Mouse (Mus musculus) limb, embryonic 11.5 days (tissue): ENCODE data around the gene Sh3rf3. TPM values are rescaled to one million over a fixed set of nuclear protein-coding genes. Genes with fewer than 3 reads are reported as not detected.
A peak's percentile ranks its signal among the peaks of the same experiment; 100 is the strongest.

Experiments used
- ATAC-seq: fragments of 200-750 bp; cut with Nextera tagmentation; 2 replicates; pipeline ENCODE4 v1.8.0; 2017; ENCODE audit warnings: low read depth; ENCODE audit not compliant: insufficient number of reproducible peaks, low FRiP score, low TSS enrichment
- DNase-seq: peaks from one replicate; pipeline ENCODE4 v3.0.0-alpha.2; 2015; ENCODE audit warnings: low spot score
- H3K27ac ChIP-seq: fragments of 300-500 bp; sonication (generic); replicated peaks from 2 replicates; pipeline ENCODE4 v1.5.1; 2014; ENCODE audit warnings: low read depth, mild to moderate bottlenecking, low read length
- H3K27me3 ChIP-seq: fragments of 300-500 bp; sonication (generic); 2 replicates; pipeline ENCODE4 v1.6.1; 2014; ENCODE audit warnings: mild to moderate bottlenecking, low read length, mixed read lengths; ENCODE audit not compliant: control insufficient read depth, insufficient read depth
- H3K36me3 ChIP-seq: fragments of 300-500 bp; sonication (generic); 2 replicates; pipeline ENCODE4 v1.6.1; 2014; ENCODE audit warnings: mild to moderate bottlenecking, low read length, moderate library complexity, mixed read lengths; ENCODE audit not compliant: control insufficient read depth, insufficient read depth
- H3K4me1 ChIP-seq: fragments of 300-500 bp; sonication (generic); 2 replicates; pipeline ENCODE4 v1.6.1; 2014; ENCODE audit warnings: low read length, mixed read lengths; ENCODE audit not compliant: control insufficient read depth, insufficient read depth
- H3K4me2 ChIP-seq: fragments of 300-500 bp; sonication (generic); 2 replicates; pipeline ENCODE4 v1.6.1; 2014; ENCODE audit warnings: low read depth, mild to moderate bottlenecking, moderate library complexity; ENCODE audit not compliant: severe bottlenecking
- H3K4me3 ChIP-seq: fragments of 300-500 bp; sonication (generic); 2 replicates; pipeline ENCODE4 v1.5.1; 2014; ENCODE audit warnings: low read depth, low read length
- H3K9ac ChIP-seq: fragments of 300-500 bp; sonication (generic); 2 replicates; pipeline ENCODE4 v1.6.1; 2014; ENCODE audit warnings: mild to moderate bottlenecking, low read length
- H3K9me3 ChIP-seq: fragments of 300-500 bp; sonication (generic); 2 replicates; pipeline ENCODE4 v1.6.1; 2016; ENCODE audit warnings: low read length; ENCODE audit not compliant: control insufficient read depth
- WGBS: fragments of 180-500 bp; shearing (Covaris S2); extraction: QIAGEN DNeasy Blood & Tissue Kit; methylation state at CpG from one replicate; pipeline ENCODE4 v1.1.7; 2014; 5-methylcytosine and 5-hydroxymethylcytosine counted together
- polyA plus RNA-seq: library from polyadenylated mRNA; unstranded; fragments of >200 nt; fragmentation: Nextera tagmentation; extraction: Ambion mirVana; gene quantifications from 2 replicates; pipeline ENCODE4 v1.2.1, GENCODE M21; 2014

Sh3rf3 gene
- polyA plus RNA-seq, 1 experiment from 2014 or later, result 0.60 TPM

- no peak overlapping the region for H3K4me2 ChIP-seq
- H3K27me3 ChIP-seq, result no peaks in the 10 kb centered on the region
- no peak for ATAC-seq
- 88% methylated on average over 5 of the region's 5 CpGs for WGBS
- no peak for DNase-seq
- H3K9ac ChIP-seq, result no peak overlapping the region
- no peak overlapping the region for H3K27ac ChIP-seq
- H3K4me1 ChIP-seq, result no peaks in the 10 kb centered on the region
- H3K4me3 ChIP-seq, result no peak overlapping the region
- H3K36me3 ChIP-seq, result no peaks in the 10 kb centered on the region
- no peaks in the 10 kb centered on the region for H3K9me3 ChIP-seq
Observed at GRCm38 (mm10) chr10:58837504-58837903, 24.3 kb downstream of the Sh3rf3 start.

GRCm38 (mm10) chr10:58841945-58842344 lies 28.8 kb downstream of the Sh3rf3 start:
- WGBS, result 84% methylated on average over 3 of the region's 3 CpGs
- DNase-seq, result no peak
- H3K4me2 ChIP-seq, result no peak overlapping the region

GRCm38 (mm10) chr10:58843100-58843499 lies 29.9 kb downstream of the Sh3rf3 start:
- WGBS, result 89% methylated on average over 8 of the region's 8 CpGs
- no peak overlapping the region for H3K4me3 ChIP-seq
- no peaks in the 10 kb centered on the region for H3K4me1 ChIP-seq
- no peaks in the 10 kb centered on the region for H3K9me3 ChIP-seq
- no peaks in the 10 kb centered on the region for H3K27me3 ChIP-seq
- no peak overlapping the region for H3K9ac ChIP-seq
- H3K27ac ChIP-seq, result no peak overlapping the region
- DNase-seq (no peak), ATAC-seq (no peak)
- H3K36me3 ChIP-seq, result no peaks in the 10 kb centered on the region
- H3K4me2 ChIP-seq, result no peak overlapping the region

More at GRCm38 (mm10) chr10:58841945-58842344, 28.8 kb downstream of the Sh3rf3 start:
- Histone ChIP-seq H3K36me3 (no peaks in the 10 kb centered on the region), H3K27me3 (no peaks in the 10 kb centered on the region), H3K4me1 (no peaks in the 10 kb centered on the region), H3K9me3 (no peaks in the 10 kb centered on the region), H3K9ac (no peak overlapping the region), H3K4me3 (no peak overlapping the region), H3K27ac (no peak overlapping the region)
- ATAC-seq, result no peak

- Histone ChIP-seq H3K27ac (no peak overlapping the region), H3K9me3 (no peaks in the 10 kb centered on the region), H3K36me3 (no peaks in the 10 kb centered on the region), H3K4me2 (no peak overlapping the region), H3K4me1 (no peaks in the 10 kb centered on the region), H3K4me3 (no peak overlapping the region), H3K27me3 (no peaks in the 10 kb centered on the region), H3K9ac (no peak overlapping the region)
- DNase-seq, result no peak
- no peak for ATAC-seq
- WGBS, result 81% methylated on average over 5 of the region's 5 CpGs
Observed at GRCm38 (mm10) chr10:58848127-58848526, 35.0 kb downstream of the Sh3rf3 start.

GRCm38 (mm10) chr10:58848536-58848935 lies 35.4 kb downstream of the Sh3rf3 start:
- 84% methylated on average over 6 of the region's 6 CpGs for WGBS

GRCm38 (mm10) chr10:58854548-58855198 lies 41.5 kb downstream of the Sh3rf3 start:
- Histone ChIP-seq H3K36me3 (no peaks in the 10 kb centered on the region), H3K9ac (no peak overlapping the region; the same call in 1 of the 2 replicates), H3K9me3 (no peaks in the 10 kb centered on the region), H3K4me2 (no peak overlapping the region; the same call in 1 of the 2 replicates), H3K27ac (no peak overlapping the region), H3K4me3 (no peak overlapping the region), H3K27me3 (no peaks in the 10 kb centered on the region), H3K4me1 (no peaks in the 10 kb centered on the region)
- WGBS, result 11% methylated on average over 14 of the region's 14 CpGs
- ATAC-seq (no peak), DNase-seq (peak; percentile 25)

More at GRCm38 (mm10) chr10:58848536-58848935, 35.4 kb downstream of the Sh3rf3 start:
- Histone ChIP-seq H3K4me2 (no peak overlapping the region), H3K9me3 (no peaks in the 10 kb centered on the region), H3K4me1 (no peaks in the 10 kb centered on the region), H3K27me3 (no peaks in the 10 kb centered on the region), H3K27ac (no peak overlapping the region), H3K9ac (no peak overlapping the region), H3K4me3 (no peak overlapping the region), H3K36me3 (no peaks in the 10 kb centered on the region)
- ATAC-seq (no peak), DNase-seq (no peak)

GRCm38 (mm10) chr10:58855199-58855751 lies 42.1 kb downstream of the Sh3rf3 start:
- no peak overlapping the region; the same call in 1 of the 2 replicates for H3K9ac ChIP-seq
- H3K4me1 ChIP-seq, result no peaks in the 10 kb centered on the region
- no peaks in the 10 kb centered on the region for H3K27me3 ChIP-seq
- ATAC-seq, result no peak
- H3K4me3 ChIP-seq, result no peak overlapping the region
- H3K36me3 ChIP-seq, result no peaks in the 10 kb centered on the region
- no peak for DNase-seq
- WGBS, result 34% methylated on average over 5 of the region's 5 CpGs
- no peaks in the 10 kb centered on the region for H3K9me3 ChIP-seq
- no peak overlapping the region for H3K4me2 ChIP-seq
- H3K27ac ChIP-seq, result no peak overlapping the region

- DNase-seq (no peak), ATAC-seq (no peak)
- Histone ChIP-seq H3K4me2 (no peak overlapping the region), H3K36me3 (no peaks in the 10 kb centered on the region), H3K27me3 (no peaks in the 10 kb centered on the region), H3K4me1 (no peaks in the 10 kb centered on the region), H3K4me3 (no peak overlapping the region), H3K9me3 (no peaks in the 10 kb centered on the region), H3K9ac (no peak overlapping the region), H3K27ac (no peak overlapping the region)
- 60% methylated on average over 9 of the region's 9 CpGs for WGBS
Observed at GRCm38 (mm10) chr10:58855814-58856213, 42.7 kb downstream of the Sh3rf3 start.
